Mouse (Mus musculus): ENCODE results near the gene Krt1.

- TF ChIP-seq POLR2A (IDR thresholded peaks at IDR 0.05; ENCODE audit: borderline replicate concordance, control insufficient read depth, low read depth, low read length) (no peak), CTCF (IDR thresholded peaks at IDR 0.05; ENCODE audit: control insufficient read depth, insufficient read depth, low read length) (no peak)
These were observed 7.4 kb downstream of the Krt1 start for GRCm38 (mm10) chr15:101843192-101843591.
